ENCODE assay signal across 32 mouse cellular contexts in the genomic region with DNA sequence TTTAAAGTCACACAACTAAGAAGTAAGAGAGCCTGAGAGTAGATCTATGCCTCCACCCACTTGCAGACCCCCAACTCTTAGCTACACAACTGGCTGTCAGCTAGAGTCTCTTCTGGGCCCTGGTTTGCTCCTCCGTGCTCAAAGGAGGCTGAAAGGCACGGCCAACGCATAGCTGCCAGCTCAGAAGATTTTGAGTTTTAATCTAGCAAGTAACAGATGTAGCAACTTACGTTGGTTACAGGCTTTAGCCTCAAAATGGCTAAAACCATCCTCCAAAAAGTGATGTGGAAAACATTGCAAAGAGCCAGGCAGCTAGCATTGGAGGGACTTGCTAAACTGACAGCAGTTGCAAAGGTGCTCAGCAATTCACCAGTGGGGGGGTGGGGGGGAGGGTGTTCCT. TPM values are rescaled to one million over a fixed set of nuclear protein-coding genes. Genes with fewer than 3 reads are reported as not detected.
A peak's percentile ranks its signal among the peaks of the same experiment; 100 is the strongest.
DNase-seq lines count a peak whose midpoint lies in the region; ATAC-seq and TF ChIP-seq lines count a peak whose summit lies in the region.
"Had no signal": no experiment of that assay in that cellular context is flagged by ENCODE, and none has a peak within 500 bp of the region (broad histone marks: within the 10 kb centered on the region; RNA-seq: fewer than 3 reads in every experiment).

No protein-coding gene starts in this region.

- TF ChIP-seq POLR2A in cortical plate, adult 2 months (IDR thresholded peaks at IDR 0.05; ENCODE audit: extremely low read depth, insufficient read depth, low read length): no peak

- no peak for TF ChIP-seq CTCF in left cerebral cortex, adult 2 months (IDR thresholded peaks at IDR 0.05)
- no peak for TF ChIP-seq CTCF in cortical plate, adult 2 months (IDR thresholded peaks at IDR 0.05; ENCODE audit: extremely low read depth, insufficient read depth, low read length)

- DNase-seq in heart, adult 11 months: peak; percentile 61
- no peak for DNase-seq in heart, adult 9 months (ENCODE audit: low spot score in 2 of 2)
- DNase-seq in left cerebral cortex, adult 2 months (ENCODE audit: extremely low spot score in 1 of 2, low spot score in 2 of 2): no peak
- no peak for DNase-seq in left cerebral cortex, postnatal 36 days (ENCODE audit: low spot score in 2 of 2)
- peak; percentile 23 for DNase-seq in right cerebral cortex, postnatal 25 days
- no peak for DNase-seq in right cerebral cortex, postnatal 10 days (ENCODE audit: low spot score in 2 of 2)
- DNase-seq in liver, embryonic 11.5 days (ENCODE audit: low spot score): no peak
- DNase-seq: adrenal gland, adult 8-10 months; adrenal gland, postnatal 14 days; adrenal gland, postnatal 36 days; cerebellum, adult 11 months; cerebellum, adult 18-20 months; cerebellum, adult 8-10 months; cerebellum, adult 9-11 months; cerebellum, postnatal 14 days; cerebellum, postnatal 36 days; forebrain, postnatal 0 days had no signal

- ATAC-seq in liver, embryonic 11.5 days (replicated peaks; ENCODE audit: low FRiP score): no peak
- ATAC-seq: activated CD4-positive, CD25-positive, alpha-beta regulatory T cell, adult 4 months; CD4-positive, CD25-positive, alpha-beta regulatory T cell, adult 4 months; forebrain, embryonic 13.5 days; forebrain, embryonic 15.5 days; forebrain, postnatal 0 days; Patski had no signal

- H3K36me3 ChIP-seq in liver, embryonic 11.5 days (ENCODE audit: control insufficient read depth, insufficient read depth, low read length): no peaks in the 10 kb centered on the region
- H3K36me3 ChIP-seq: embryonic facial prominence, embryonic 10.5 days; embryonic facial prominence, embryonic 12.5 days; forebrain, embryonic 15.5 days; G1E had no signal

- intact Hi-C loops in left cerebral cortex, adult 2 months (cut with DNase I): loop anchor here (5.0 kb wide), 4 partner anchors 234 to 584 kb away; no protein-coding TSS in a partner anchor
- intact Hi-C loops in left cerebral cortex, postnatal 36 days (cut with DNase I): loop anchor here (5.0 kb wide), 3 partner anchors 234 to 584 kb away; no protein-coding TSS in a partner anchor

- H3K9me3 ChIP-seq in liver, embryonic 11.5 days (ENCODE audit: control insufficient read depth, low read length): no peaks in the 10 kb centered on the region
- H3K9me3 ChIP-seq: embryonic facial prominence, embryonic 10.5 days; embryonic facial prominence, embryonic 12.5 days; forebrain, embryonic 13.5 days; forebrain, embryonic 15.5 days had no signal

- H3K4me3 ChIP-seq in left cerebral cortex, adult 2 months: no peak overlapping the region
- no peak overlapping the region for H3K4me3 ChIP-seq in cortical plate, adult 2 months (ENCODE audit: insufficient read depth, low read length)
- H3K4me3 ChIP-seq in liver, embryonic 11.5 days (ENCODE audit: low read depth, low read length): no peak overlapping the region
- H3K4me3 ChIP-seq: embryonic facial prominence, embryonic 10.5 days; embryonic facial prominence, embryonic 12.5 days; forebrain, embryonic 13.5 days; forebrain, embryonic 15.5 days had no signal

- no peak overlapping the region for H3K9ac ChIP-seq in liver, embryonic 11.5 days (ENCODE audit: low read depth, low read length)
- H3K9ac ChIP-seq: embryonic facial prominence, embryonic 12.5 days; forebrain, embryonic 13.5 days; forebrain, embryonic 15.5 days; forebrain, postnatal 0 days had no signal

- peaks cover 6% of the 10 kb centered on the region; the same call in 1 of the 2 replicates for H3K4me1 ChIP-seq in cortical plate, adult 2 months (ENCODE audit: control insufficient read depth, insufficient read depth, low read length)
- H3K4me1 ChIP-seq in liver, embryonic 11.5 days (replicated peaks; ENCODE audit: control insufficient read depth, insufficient read depth, low read length): no peaks in the 10 kb centered on the region
- H3K4me1 ChIP-seq: embryonic facial prominence, embryonic 10.5 days; embryonic facial prominence, embryonic 12.5 days had no signal

- H3K27ac ChIP-seq in left cerebral cortex, adult 2 months: peak overlapping the region; percentile 61
- peak overlapping the region; percentile 78; the same call in 1 of the 2 replicates for H3K27ac ChIP-seq in cortical plate, adult 2 months (ENCODE audit: insufficient read depth, low read length)
- H3K27ac ChIP-seq in liver, embryonic 11.5 days (ENCODE audit: low read depth, low read length): no peak overlapping the region
- H3K27ac ChIP-seq: embryonic facial prominence, embryonic 10.5 days; embryonic facial prominence, embryonic 12.5 days; forebrain, embryonic 13.5 days; forebrain, embryonic 15.5 days had no signal

- H3K27me3 ChIP-seq in liver, embryonic 11.5 days (replicated peaks; ENCODE audit: control insufficient read depth, insufficient read depth, low read length): no peaks in the 10 kb centered on the region
- H3K27me3 ChIP-seq: CH12.LX; forebrain, embryonic 15.5 days had no signal

- H3K4me2 ChIP-seq in liver, embryonic 11.5 days: no peak overlapping the region
- H3K4me2 ChIP-seq: embryonic facial prominence, embryonic 12.5 days; forebrain, embryonic 13.5 days; forebrain, embryonic 15.5 days had no signal

- 80% methylated on average over 4 of the region's 4 CpGs for WGBS in liver, embryonic 11.5 days

RNA-seq across cellular contexts. Expression of a gene that starts 25.2 kb away (rescaled TPM):
- total RNA-seq in left cerebral cortex, adult 2 months (2021): not detected
- total RNA-seq in left cerebral cortex, postnatal 36 days (2021): not detected
- not detected in 2 replicates for polyA plus RNA-seq in cortical plate, adult 2 months (2012; rRNA removed)
- polyA plus RNA-seq in liver, embryonic 11.5 days (2014; fragmentation: Nextera tagmentation; extraction: Ambion mirVana): not detected in 2 replicates
- total RNA-seq: adrenal gland, adult 18-20 months; adrenal gland, adult 8-10 months; adrenal gland, postnatal 14 days; adrenal gland, postnatal 36 days; CH12.LX; common myeloid progenitor, adult 5-6 weeks; forebrain, postnatal 0 days; G1E had no signal
- polyA plus RNA-seq: activated CD4-positive, CD25-positive, alpha-beta regulatory T cell, adult 4 months; brain, embryonic 14.5 days; CD4-positive, CD25-positive, alpha-beta regulatory T cell, adult 4 months; embryonic facial prominence, embryonic 10.5 days; embryonic facial prominence, embryonic 12.5 days; embryonic facial prominence, embryonic 14.5 days; forebrain, embryonic 11.5 days; forebrain, embryonic 13.5 days; forebrain, embryonic 15.5 days; forebrain, postnatal 0 days; G1E; Patski had no signal

Comparison
In these comparisons a context has a peak if more than half of its experiments do, and no peak if none do; other contexts are left out.
1. DNase-seq: peak in heart, adult 11 months (single experiment) and right cerebral cortex, postnatal 25 days (single experiment); none in heart, adult 9 months (0 of 2), left cerebral cortex, adult 2 months (0 of 2), left cerebral cortex, postnatal 36 days (0 of 2), right cerebral cortex, postnatal 10 days (0 of 2) and liver, embryonic 11.5 days (single experiment).